Mouse (Mus musculus) embryonic fibroblast, embryonic 13.5 days (primary cell): ENCODE results near the gene Vegfa.

ENCODE experiments used
- CTCF ChIP-seq: IDR thresholded peaks from 2 replicates; pipeline ENCODE4 v1.5.1; 2011; ENCODE audit warnings: mild to moderate bottlenecking, control low read depth, low read length, moderate library complexity, borderline replicate concordance; ENCODE audit not compliant: insufficient read depth
- POLR2A ChIP-seq: IDR thresholded peaks from 2 replicates; pipeline ENCODE4 v1.6.1; 2011; ENCODE audit warnings: low read depth, mild to moderate bottlenecking, control low read depth, low read length, moderate library complexity

DNA sequence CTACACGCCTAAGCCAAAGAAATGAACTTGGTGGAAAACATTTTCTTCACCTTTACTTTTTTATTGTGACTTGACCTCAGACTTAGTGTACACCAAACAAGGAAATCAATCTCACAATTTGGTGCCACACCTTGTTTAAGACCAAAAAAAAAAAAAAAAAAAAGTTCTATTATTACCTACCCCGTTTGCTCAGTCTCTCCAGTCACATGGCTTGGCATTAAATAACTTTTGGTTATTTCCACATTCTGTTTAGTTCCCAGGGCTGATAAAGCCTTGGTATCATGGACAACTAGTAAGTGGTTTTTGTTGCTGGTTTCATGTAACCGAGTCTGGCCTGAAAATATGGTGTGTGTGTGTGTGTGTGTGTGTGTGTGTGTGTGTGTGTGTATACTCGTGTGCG lies 12.8 kb upstream of the Vegfa start:
- TF ChIP-seq CTCF (no peak), POLR2A (no peak)
